Mouse (Mus musculus): ENCODE results near the gene Evi2b.

GRCm38 (mm10) chr11:79483876-79484528 is 39.6 kb downstream of the Evi2b start:
- no peak for TF ChIP-seq CTCF (IDR thresholded peaks at IDR 0.05; ENCODE audit: low read depth)
- no peak for TF ChIP-seq EP300 (IDR thresholded peaks at IDR 0.05; ENCODE audit: low read depth)

Data from liver, embryonic 14.5 days (tissue).